ENCODE assay signal across 9 mouse cellular contexts in genomic region chr3:142281093-142281445, GRCm38 (mm10).
DNase-seq lines count a peak whose midpoint lies in the region; ATAC-seq and TF ChIP-seq lines count a peak whose summit lies in the region.
"Had no signal": no experiment of that assay in that cellular context is flagged by ENCODE, and none has a peak within 500 bp of the region (broad histone marks: within the 10 kb centered on the region; RNA-seq: fewer than 3 reads in every experiment).

No protein-coding gene starts in this region.

- no peak overlapping the region for H3K4me3 ChIP-seq in heart, embryonic 12.5 days
- no peak overlapping the region for H3K4me3 ChIP-seq in heart, embryonic 10.5 days
- no peak overlapping the region for H3K4me3 ChIP-seq in C2C12 (ENCODE audit: insufficient read depth, poor library complexity, severe bottlenecking)
- no peak overlapping the region for H3K4me3 ChIP-seq in forebrain, embryonic 14.5 days (ENCODE audit: low read depth, low read length)
- no peak overlapping the region for H3K4me3 ChIP-seq in macrophage (ENCODE audit: inconsistent target)
- no peak overlapping the region for H3K4me3 ChIP-seq in hindbrain, embryonic 11.5 days (ENCODE audit: low read depth, low read length)

- TF ChIP-seq CTCF in C2C12 (IDR thresholded peaks at IDR 0.05; ENCODE audit: control insufficient read depth, insufficient read depth, insufficient read length) = no peak

- DNase-seq in heart, embryonic 10.5 days (ENCODE audit: low spot score) = no peak
- DNase-seq in forebrain, embryonic 14.5 days (ENCODE audit: low spot score) = no peak
- DNase-seq in urinary bladder, adult 18-20 months (ENCODE audit: low spot score in 2 of 2) = no peak
- no peak for DNase-seq in ovary, adult 18-20 months (ENCODE audit: low spot score)
- DNase-seq in hindbrain, embryonic 11.5 days (ENCODE audit: low spot score) = no peak
- DNase-seq: lung, postnatal 4 days had no signal

- no peak overlapping the region for H3K4me2 ChIP-seq in heart, embryonic 12.5 days
- no peak overlapping the region for H3K4me2 ChIP-seq in forebrain, embryonic 14.5 days (ENCODE audit: low read length)
- no peak overlapping the region for H3K4me2 ChIP-seq in hindbrain, embryonic 11.5 days (replicated peaks; ENCODE audit: low read depth, low read length)

- ATAC-seq in heart, embryonic 12.5 days (ENCODE audit: insufficient number of reproducible peaks, low FRiP score) = peak; percentile 85
- ATAC-seq in forebrain, embryonic 14.5 days = peak; percentile 66; the same call in 1 of the 2 replicates
- no peak for ATAC-seq in hindbrain, embryonic 11.5 days (ENCODE audit: low FRiP score)

- H3K79me2 ChIP-seq in C2C12 (ENCODE audit: control insufficient read depth, insufficient read depth) (no peaks in the 10 kb centered on the region), macrophage (ENCODE audit: inconsistent target) (no peaks in the 10 kb centered on the region)

- H3K4me1 ChIP-seq in heart, embryonic 12.5 days (replicated peaks) = peaks cover 22% of the 10 kb centered on the region
- peaks cover 22% of the 10 kb centered on the region for H3K4me1 ChIP-seq in heart, embryonic 10.5 days
- no peaks in the 10 kb centered on the region for H3K4me1 ChIP-seq in forebrain, embryonic 14.5 days (ENCODE audit: control insufficient read depth, insufficient read depth, low read length)
- no peaks in the 10 kb centered on the region for H3K4me1 ChIP-seq in hindbrain, embryonic 11.5 days (replicated peaks; ENCODE audit: control insufficient read depth, insufficient read depth, low read length)

- peak overlapping the region; percentile 61; the same call in 1 of the 2 replicates for H3K27ac ChIP-seq in heart, embryonic 12.5 days (ENCODE audit: poor library complexity, severe bottlenecking)
- H3K27ac ChIP-seq in heart, embryonic 10.5 days = no peak overlapping the region
- H3K27ac ChIP-seq in forebrain, embryonic 14.5 days (ENCODE audit: low read depth, low read length) = no peak overlapping the region
- H3K27ac ChIP-seq in macrophage = peak overlapping the region; percentile 24; the same call in 1 of the 2 replicates
- no peak overlapping the region for H3K27ac ChIP-seq in hindbrain, embryonic 11.5 days (ENCODE audit: low read depth, low read length)

- H3K9ac ChIP-seq in heart, embryonic 12.5 days = no peak overlapping the region
- no peak overlapping the region for H3K9ac ChIP-seq in forebrain, embryonic 14.5 days (ENCODE audit: low read length)
- H3K9ac ChIP-seq in hindbrain, embryonic 11.5 days (ENCODE audit: low read depth, low read length) = no peak overlapping the region

- no peaks in the 10 kb centered on the region for H3K27me3 ChIP-seq in heart, embryonic 12.5 days (replicated peaks)
- H3K27me3 ChIP-seq in heart, embryonic 10.5 days (ENCODE audit: insufficient read depth, poor library complexity, severe bottlenecking) = no peaks in the 10 kb centered on the region
- H3K27me3 ChIP-seq in C2C12 (ENCODE audit: control insufficient read depth, insufficient read depth, insufficient read length) = no peaks in the 10 kb centered on the region
- no peaks in the 10 kb centered on the region for H3K27me3 ChIP-seq in forebrain, embryonic 14.5 days (replicated peaks; ENCODE audit: control insufficient read depth, insufficient read depth, low read length)
- H3K27me3 ChIP-seq in hindbrain, embryonic 11.5 days (ENCODE audit: control insufficient read depth, insufficient read depth, low read length) = no peaks in the 10 kb centered on the region

- H3ac ChIP-seq in C2C12 (ENCODE audit: control insufficient read depth, insufficient read length, low read depth) = no peak overlapping the region

- WGBS in heart, embryonic 12.5 days = 8% methylated on average over 1 of the region's 1 CpGs
- 47% methylated on average over 1 of the region's 1 CpGs for WGBS in heart, embryonic 10.5 days
- 90% methylated on average over 1 of the region's 1 CpGs for WGBS in forebrain, embryonic 14.5 days
- WGBS in macrophage (ENCODE audit: missing documents) = 0% methylated on average over 1 of the region's 1 CpGs
- WGBS in hindbrain, embryonic 11.5 days = 89% methylated on average over 1 of the region's 1 CpGs

- H3K9me3 ChIP-seq in heart, embryonic 12.5 days (replicated peaks) = no peaks in the 10 kb centered on the region
- no peaks in the 10 kb centered on the region for H3K9me3 ChIP-seq in heart, embryonic 10.5 days
- no peaks in the 10 kb centered on the region for H3K9me3 ChIP-seq in forebrain, embryonic 14.5 days (replicated peaks; ENCODE audit: control insufficient read depth, low read length)
- H3K9me3 ChIP-seq in hindbrain, embryonic 11.5 days (ENCODE audit: control insufficient read depth, low read length) = no peaks in the 10 kb centered on the region

- H3K79me3 ChIP-seq in C2C12 (ENCODE audit: low read depth) = no peaks in the 10 kb centered on the region

- peaks cover 23% of the 10 kb centered on the region for H3K36me3 ChIP-seq in heart, embryonic 12.5 days
- H3K36me3 ChIP-seq in heart, embryonic 10.5 days = peaks cover 20% of the 10 kb centered on the region
- H3K36me3 ChIP-seq in C2C12 (ENCODE audit: control insufficient read depth, insufficient read depth) (peaks cover 28% of the 10 kb centered on the region), macrophage (ENCODE audit: inconsistent target) (no peaks in the 10 kb centered on the region)
- no peaks in the 10 kb centered on the region for H3K36me3 ChIP-seq in forebrain, embryonic 14.5 days (ENCODE audit: control insufficient read depth, insufficient read depth, low read length)
- no peaks in the 10 kb centered on the region for H3K36me3 ChIP-seq in hindbrain, embryonic 11.5 days (ENCODE audit: control insufficient read depth, insufficient read depth, low read length)

TF ChIP-seq in C2C12, 6 proteins besides CTCF, POLR2A, EP300 and RAD21:
- TF ChIP-seq MYOD1 (IDR thresholded peaks at IDR 0.05; ENCODE audit: control insufficient read depth, insufficient read length, low read depth) = peak; percentile 9
- TF ChIP-seq MAX (IDR thresholded peaks at IDR 0.05) = peak; percentile 10
- TF ChIP-seq FOSL1 (IDR thresholded peaks at IDR 0.05; ENCODE audit: insufficient read depth, low read length, poor library complexity, severe bottlenecking) = no peak
- no peak for TF ChIP-seq USF1 (IDR thresholded peaks at IDR 0.05; ENCODE audit: low read depth)

Comparison
In these comparisons a context has a peak if more than half of its experiments do, and no peak if none do; other contexts are left out.
1. H3K27ac ChIP-seq: peak in heart, embryonic 12.5 days (single experiment) and macrophage (single experiment); none in heart, embryonic 10.5 days (single experiment), forebrain, embryonic 14.5 days (single experiment) and hindbrain, embryonic 11.5 days (single experiment).